Mouse (Mus musculus) left cerebral cortex, postnatal 25 days (tissue): ENCODE results near the gene Vmo1. TPM values are rescaled to one million over a fixed set of nuclear protein-coding genes. Genes with fewer than 3 reads are reported as not detected.
"Not testable (repeated sequence)": the region's sequence is repeated elsewhere in the genome, so short reads cannot be mapped to it uniquely, and the experiment has no call there.

ENCODE experiments used
- DNase-seq, 2 experiments: peaks; one replicate each; pipeline ENCODE4 v3.0.0; 2022; ENCODE audit warnings: low spot score in 2 of 2, mixed read lengths in 1 of 2
- intact Hi-C: fragments of 180-260 bp; cut with DNase I; formaldehyde crosslinking; loops from one replicate; pipeline ENCODE4 v1.15.1; 2025
- total RNA-seq, 2 experiments: library from RNA; stranded (reverse); gene quantifications; 2 replicates each; pipeline ENCODE4 v1.2.3; 2021

The Vmo1 gene
- total RNA-seq, 2 experiments from 2014 or later = not detected

- intact Hi-C loops = no loop called here
- peak in 1 of 2 experiments; percentile 55 for DNase-seq
Observed at GRCm38 (mm10) chr11:70489138-70489537, 25.3 kb downstream of the Vmo1 start.

DNA sequence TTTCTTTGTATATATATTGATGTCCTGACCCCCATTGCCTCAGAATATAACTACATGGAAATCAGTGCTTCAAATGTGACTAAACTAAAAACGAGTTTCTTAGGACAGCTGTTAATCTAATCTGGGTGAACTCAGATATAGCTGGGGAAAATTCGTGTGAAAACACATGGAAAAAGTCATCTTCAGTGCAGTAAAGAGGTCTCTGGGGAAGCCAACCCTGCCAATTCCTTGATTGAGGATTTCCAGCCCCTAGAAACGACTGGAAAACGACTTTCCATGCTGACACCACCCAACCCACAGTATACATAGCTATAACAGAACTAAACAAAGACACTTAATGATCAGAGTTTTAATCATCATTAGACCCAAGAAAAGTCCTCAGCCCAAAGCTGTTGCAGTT, 26.6 kb downstream of the Vmo1 start:
- no peak for DNase-seq
- intact Hi-C loops = no loop called here

GRCm38 (mm10) chr11:70485498-70485897, 28.9 kb downstream of the Vmo1 start:
- intact Hi-C loops = no loop called here

DNA sequence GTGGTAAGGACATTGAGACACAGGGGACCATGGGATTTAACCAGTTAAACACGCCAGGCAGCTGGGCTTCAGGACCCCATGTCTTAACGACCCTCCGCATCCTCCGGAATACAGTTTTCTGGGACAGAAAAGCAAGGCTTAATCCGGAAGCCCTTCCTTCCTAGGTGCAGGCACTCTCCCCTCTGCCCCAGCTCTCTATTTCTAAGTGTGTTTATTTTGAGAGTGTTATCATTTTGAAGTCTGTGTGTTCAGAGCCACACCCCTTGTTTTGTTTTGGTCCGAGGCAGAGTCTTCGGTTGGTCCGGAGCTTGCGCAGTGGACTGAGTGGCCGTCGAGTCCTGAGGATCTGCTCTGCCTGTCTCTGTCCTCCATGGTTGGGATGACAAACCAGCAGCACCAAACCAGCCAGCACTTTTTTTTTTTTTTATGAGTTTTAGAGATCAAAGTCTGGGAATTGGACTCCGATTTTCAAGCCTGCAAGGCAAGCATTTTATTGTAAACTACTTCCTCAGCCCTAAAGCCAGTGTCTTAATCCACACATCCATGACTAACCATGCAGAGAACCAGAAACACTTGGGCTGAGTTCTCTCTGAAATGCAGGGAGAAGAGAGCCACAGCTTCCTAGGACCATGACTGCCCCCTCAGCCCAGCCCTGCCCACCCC, 39.4 kb downstream of the Vmo1 start:
- intact Hi-C loops = no loop called here
- DNase-seq = no peak

More at GRCm38 (mm10) chr11:70485498-70485897, 28.9 kb downstream of the Vmo1 start:
- no peak for DNase-seq

DNA sequence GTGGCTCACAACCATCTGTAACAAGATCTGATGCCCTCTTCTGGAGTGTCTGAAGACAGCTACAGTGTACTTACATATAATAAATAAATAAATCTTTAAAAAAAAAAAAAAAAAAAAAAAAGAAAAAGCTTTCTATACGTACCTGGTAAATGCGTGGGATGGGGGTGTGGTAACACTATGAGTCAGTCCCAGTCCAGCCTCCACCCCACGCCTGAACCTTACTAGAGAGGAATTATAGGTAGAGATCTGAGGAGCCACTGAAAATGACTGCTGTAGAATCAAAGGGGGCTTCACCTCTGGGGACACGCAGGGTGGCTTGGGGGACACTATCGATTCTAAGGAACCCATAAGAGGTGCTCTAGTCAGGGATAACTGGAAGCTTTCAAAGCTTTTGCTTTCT, 41.1 kb downstream of the Vmo1 start:
- DNase-seq, intact Hi-C loops: not testable (repeated sequence)

DNA sequence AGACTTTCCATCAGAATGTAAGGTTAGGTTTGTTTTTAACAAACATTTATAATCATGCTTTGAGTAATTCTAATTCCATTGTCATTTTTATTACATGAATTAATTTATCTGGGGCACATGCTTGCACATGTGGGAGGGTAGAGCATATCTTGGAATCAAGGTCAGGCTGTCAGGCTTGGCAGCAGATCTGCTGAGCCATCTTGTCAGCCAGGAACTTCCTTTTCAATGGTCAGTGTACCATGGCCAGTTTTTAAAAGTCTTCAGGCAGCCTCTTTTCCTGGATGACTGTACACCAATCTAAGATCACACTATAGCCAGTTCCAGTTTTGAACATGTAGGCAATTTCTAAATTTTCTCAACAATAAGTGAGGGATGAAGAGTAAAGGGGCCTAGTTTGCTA, 41.7 kb downstream of the Vmo1 start:
- intact Hi-C loops = no loop called here
- no peak for DNase-seq

- intact Hi-C loops = no loop called here
Observed at GRCm38 (mm10) chr11:70469764-70470163, 44.7 kb downstream of the Vmo1 start.

GRCm38 (mm10) chr11:70467902-70468619, 46.4 kb downstream of the Vmo1 start:
- DNase-seq = no peak
- intact Hi-C loops = no loop called here

More at GRCm38 (mm10) chr11:70469764-70470163, 44.7 kb downstream of the Vmo1 start:
- no peak for DNase-seq

DNA sequence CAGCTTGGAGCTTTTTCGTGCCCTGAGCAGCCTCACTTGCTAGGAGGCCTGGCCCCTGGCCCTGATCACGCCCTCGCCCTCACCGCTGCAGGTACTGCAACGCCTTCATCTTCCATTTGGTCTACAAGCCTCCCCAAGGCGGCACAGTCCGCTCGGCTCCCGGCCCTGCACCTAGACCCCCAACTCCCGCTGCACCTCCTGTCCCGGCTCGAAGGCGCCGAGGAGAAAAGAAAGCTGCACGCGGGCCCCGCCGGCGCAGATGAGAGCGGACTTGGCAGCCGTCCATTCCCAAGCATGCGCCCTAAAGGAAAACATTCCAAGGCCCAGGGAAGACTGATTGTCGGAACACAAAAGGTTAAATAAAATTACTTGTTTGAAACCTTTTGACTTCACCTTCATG, 48.6 kb downstream of the Vmo1 start:
- intact Hi-C loops = no loop called here
- no peak for DNase-seq

DNA sequence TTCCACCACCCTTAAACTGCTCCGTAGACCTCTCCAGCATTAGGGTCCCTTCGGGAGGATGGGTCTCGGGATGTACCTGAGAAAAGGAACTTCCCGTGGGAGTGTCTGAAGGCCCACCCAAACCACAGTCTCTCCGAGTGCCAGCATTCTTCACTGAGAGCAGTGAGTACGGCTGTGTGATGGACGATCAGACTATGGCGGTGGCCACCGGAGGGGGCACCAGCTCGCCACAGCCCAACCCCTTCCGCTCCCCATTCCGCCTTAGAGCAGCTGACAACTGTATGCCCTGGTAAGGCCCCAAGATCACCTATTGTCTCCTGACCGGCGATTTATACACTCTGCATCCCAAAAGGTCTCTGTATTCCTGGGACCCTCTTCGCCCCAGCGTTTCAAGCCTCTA, 49.2 kb downstream of the Vmo1 start:
- DNase-seq = no peak
- intact Hi-C loops = no loop called here

DNA sequence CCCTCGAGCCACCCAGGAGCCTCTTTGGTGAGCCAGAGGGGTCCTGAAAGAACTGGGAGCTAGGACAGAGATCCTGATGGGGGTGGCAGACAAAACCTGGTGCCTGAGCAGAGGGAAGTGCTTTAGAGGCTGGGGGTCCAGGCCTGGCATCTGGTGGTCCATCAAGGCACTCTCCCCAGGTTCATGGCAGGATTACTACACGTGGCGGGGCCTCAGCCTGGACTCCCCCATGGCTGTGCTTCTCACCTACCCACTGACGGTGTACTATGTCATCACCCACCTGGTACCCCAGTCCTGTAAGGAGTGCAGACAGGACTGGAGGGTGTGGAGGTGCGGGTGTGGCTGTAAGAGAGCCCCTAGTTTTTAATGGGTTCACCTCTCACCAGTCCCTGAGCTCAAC, 50.4 kb downstream of the Vmo1 start:
- DNase-seq = no peak
- intact Hi-C loops = no loop called here

Other genes starting within 250 kb of the Vmo1 start
- gene Alox12e, start 192.0 kb downstream of the Vmo1 start, total RNA-seq = under 1 TPM; 0.34 to 0.60 TPM
- gene Alox15, start 162.6 kb downstream of the Vmo1 start, total RNA-seq = not detected
- gene Pelp1, start 104.6 kb downstream of the Vmo1 start, total RNA-seq = 10 to 100 TPM; 34.9 to 42.0 TPM
- gene Arrb2, start 82.0 kb downstream of the Vmo1 start, total RNA-seq = 10 to 100 TPM; 64.6 to 66.7 TPM
- 10 to 100 TPM; 12.9 to 15.7 TPM for gene Med11, start 62.7 kb downstream of the Vmo1 start, total RNA-seq
- gene Zmynd15, start 55.2 kb downstream of the Vmo1 start, total RNA-seq = under 1 TPM; 0.41 to 0.94 TPM
- gene Cxcl16, start 54.6 kb downstream of the Vmo1 start, total RNA-seq = 1 to 10 TPM in 1 of 2 experiments, under 1 TPM in 1; 0.94 to 1.2 TPM
- gene Tm4sf5, start 9.4 kb downstream of the Vmo1 start, total RNA-seq = not detected
- gene Gltpd2, start 4.6 kb upstream of the Vmo1 start, total RNA-seq = not detected
- 100 to 1,000 TPM; 172 to 186 TPM for gene Psmb6, start 10.8 kb upstream of the Vmo1 start, total RNA-seq
- gene Gm40193, start 18.3 kb upstream of the Vmo1 start, total RNA-seq = not detected
- 10 to 100 TPM; 13.0 to 15.2 TPM for gene Pld2, start 25.4 kb upstream of the Vmo1 start, total RNA-seq
- gene Mink1, start 48.3 kb upstream of the Vmo1 start, total RNA-seq = 100 to 1,000 TPM; 412 to 432 TPM
- gene 4930544D05Rik, start 101.2 kb upstream of the Vmo1 start, total RNA-seq = not detected
- gene Chrne, start 104.6 kb upstream of the Vmo1 start, total RNA-seq = not detected
- not detected for gene Gp1ba, start 124.5 kb upstream of the Vmo1 start, total RNA-seq
- 10 to 100 TPM; 78.6 to 81.4 TPM for gene Rnf167, start 132.6 kb upstream of the Vmo1 start, total RNA-seq
- gene Slc25a11, start 132.9 kb upstream of the Vmo1 start, total RNA-seq = 100 to 1,000 TPM; 110 to 117 TPM
- gene Pfn1, start 140.0 kb upstream of the Vmo1 start, total RNA-seq = 100 to 1,000 TPM; 221 to 239 TPM
- 1 to 10 TPM; 7.0 to 9.0 TPM for gene Eno3, start 142.6 kb upstream of the Vmo1 start, total RNA-seq
- gene Spag7, start 154.8 kb upstream of the Vmo1 start, total RNA-seq = 10 to 100 TPM; 49.3 to 50.7 TPM
- gene Camta2, start 173.5 kb upstream of the Vmo1 start, total RNA-seq = 100 to 1,000 TPM; 226 to 234 TPM
- gene Inca1, start 185.5 kb upstream of the Vmo1 start, total RNA-seq = 1 to 10 TPM; 1.5 to 2.5 TPM
- gene Kif1c, start 185.9 kb upstream of the Vmo1 start, total RNA-seq = 10 to 100 TPM; 51.3 to 53.2 TPM
- 10 to 100 TPM; 16.4 to 17.2 TPM for gene Zfp3, start 249.6 kb upstream of the Vmo1 start, total RNA-seq